Mouse (Mus musculus): ENCODE results near the gene Tmub2. TPM values are rescaled to one million over a fixed set of nuclear protein-coding genes. Genes with fewer than 3 reads are reported as not detected.

The Tmub2 gene
- polyA plus RNA-seq, 1 experiment = 74.7 TPM

DNA sequence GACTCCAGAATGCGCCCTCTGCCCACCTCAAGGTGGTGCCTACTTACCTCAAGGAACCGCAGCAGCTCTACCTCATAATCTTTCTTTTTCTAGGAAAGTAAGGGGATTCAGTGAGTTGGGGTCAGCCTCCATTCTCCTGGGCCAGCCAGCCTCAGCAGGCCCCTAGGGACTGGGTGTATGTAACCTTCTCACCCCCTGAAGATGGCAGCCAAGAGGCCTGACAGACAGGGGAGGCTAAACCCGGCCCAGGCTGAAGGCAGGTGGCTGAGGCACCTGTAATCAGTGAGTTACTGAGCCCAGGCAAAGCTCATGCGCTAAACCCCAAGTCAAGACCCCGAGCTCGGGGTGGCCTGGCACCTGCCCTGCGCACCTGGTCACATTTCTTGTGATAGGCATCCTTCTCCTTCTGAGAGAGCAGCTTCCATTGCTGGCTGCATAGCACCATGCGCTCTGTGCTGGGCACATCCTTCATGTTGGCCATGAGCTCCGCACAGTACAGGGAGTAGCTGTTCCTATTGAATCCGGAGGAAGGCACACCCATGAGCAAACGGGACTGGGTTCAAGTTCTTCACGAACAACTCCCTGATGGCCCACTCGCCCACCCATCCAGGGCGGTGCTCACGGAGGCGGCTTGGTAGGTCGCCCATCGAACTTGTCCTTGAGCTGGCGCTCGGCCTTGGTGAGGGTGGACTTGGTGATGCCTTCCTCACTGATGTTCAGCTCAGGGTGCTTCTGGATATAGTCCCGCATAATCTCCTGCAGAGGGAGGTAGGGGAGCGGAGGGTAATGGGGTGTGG, 25.3 kb downstream of the Tmub2 start:
- DNase-seq (ENCODE audit: low read depth) = no peak
- TF ChIP-seq POLR2A (IDR thresholded peaks at IDR 0.05; ENCODE audit: borderline replicate concordance, extremely low read depth, insufficient read depth, insufficient read length, poor library complexity, severe bottlenecking) = no peak
- TF ChIP-seq CTCF (IDR thresholded peaks at IDR 0.05; ENCODE audit: borderline replicate concordance, extremely low read depth, insufficient read depth, insufficient read length) = no peak

DNA sequence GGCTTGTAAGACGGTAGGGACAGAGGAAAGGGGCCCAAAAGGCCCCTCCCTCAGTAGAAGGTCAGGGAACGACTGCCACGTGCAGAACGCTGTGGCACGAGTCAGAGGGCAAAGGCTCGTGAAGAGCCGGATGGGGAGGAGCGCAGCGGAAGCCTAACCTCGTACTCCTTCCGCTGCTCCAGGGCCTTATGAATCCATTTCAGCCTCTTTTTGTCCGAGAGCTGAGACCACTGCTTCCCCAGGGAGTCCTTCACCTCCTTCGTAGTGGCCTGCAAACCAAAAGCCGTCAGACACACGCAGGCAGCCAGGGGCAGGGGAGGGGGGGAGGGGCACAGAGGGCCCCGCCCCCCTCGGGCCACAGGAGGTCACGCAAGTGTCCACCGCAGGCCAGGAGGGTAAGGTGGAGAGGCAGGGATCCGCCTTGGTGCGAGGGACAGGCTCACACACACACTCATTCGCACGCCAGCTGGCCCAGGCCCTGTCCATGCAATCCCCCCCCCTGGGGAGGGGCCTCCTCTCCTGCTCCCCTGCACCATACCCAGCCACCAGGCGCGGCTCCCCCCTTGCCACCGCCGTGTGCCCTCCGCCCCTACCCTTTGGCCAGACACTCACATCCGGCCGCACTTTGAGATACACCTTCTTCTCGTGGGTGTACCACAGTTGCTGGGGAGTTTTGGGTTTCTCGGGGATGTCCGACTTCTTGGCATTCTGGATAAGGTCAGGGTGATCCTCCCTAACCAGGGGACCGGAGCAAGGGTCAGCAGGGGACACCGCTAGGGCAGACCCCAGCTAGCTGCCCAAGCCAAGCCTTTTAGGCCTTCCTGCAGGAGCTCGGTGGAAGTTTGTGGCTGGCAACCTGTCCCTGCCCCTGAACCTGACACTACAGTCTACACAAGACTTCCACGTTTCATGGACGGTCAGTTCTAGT, 26.3 kb downstream of the Tmub2 start:
- TF ChIP-seq POLR2A (IDR thresholded peaks at IDR 0.05; ENCODE audit: borderline replicate concordance, extremely low read depth, insufficient read depth, insufficient read length, poor library complexity, severe bottlenecking) = no peak
- TF ChIP-seq CTCF (IDR thresholded peaks at IDR 0.05; ENCODE audit: borderline replicate concordance, extremely low read depth, insufficient read depth, insufficient read length) = no peak
- no peak for DNase-seq (ENCODE audit: low read depth)

DNA sequence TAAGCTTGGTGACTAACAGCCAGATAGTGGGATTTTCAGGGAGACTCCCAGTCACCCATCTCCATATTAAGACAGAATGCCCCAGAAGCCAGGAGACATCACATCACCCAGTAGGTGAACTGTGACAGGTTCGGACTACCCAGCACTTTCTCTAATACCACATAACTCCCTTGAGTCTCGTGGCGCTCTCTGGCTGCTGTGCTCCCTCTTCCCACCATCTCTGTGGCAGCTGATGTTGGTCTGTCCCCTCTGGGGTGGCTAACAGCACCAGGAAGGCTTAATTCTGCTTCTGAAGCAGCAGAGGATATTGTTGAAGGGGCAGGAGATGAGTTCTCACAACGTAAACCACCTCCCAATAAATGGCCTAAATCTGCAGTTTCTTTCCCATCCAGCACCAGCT, 27.2 kb downstream of the Tmub2 start:
- no peak for DNase-seq (ENCODE audit: low read depth)
- TF ChIP-seq CTCF (IDR thresholded peaks at IDR 0.05; ENCODE audit: borderline replicate concordance, extremely low read depth, insufficient read depth, insufficient read length) (no peak), POLR2A (IDR thresholded peaks at IDR 0.05; ENCODE audit: borderline replicate concordance, extremely low read depth, insufficient read depth, insufficient read length, poor library complexity, severe bottlenecking) (no peak)

DNA sequence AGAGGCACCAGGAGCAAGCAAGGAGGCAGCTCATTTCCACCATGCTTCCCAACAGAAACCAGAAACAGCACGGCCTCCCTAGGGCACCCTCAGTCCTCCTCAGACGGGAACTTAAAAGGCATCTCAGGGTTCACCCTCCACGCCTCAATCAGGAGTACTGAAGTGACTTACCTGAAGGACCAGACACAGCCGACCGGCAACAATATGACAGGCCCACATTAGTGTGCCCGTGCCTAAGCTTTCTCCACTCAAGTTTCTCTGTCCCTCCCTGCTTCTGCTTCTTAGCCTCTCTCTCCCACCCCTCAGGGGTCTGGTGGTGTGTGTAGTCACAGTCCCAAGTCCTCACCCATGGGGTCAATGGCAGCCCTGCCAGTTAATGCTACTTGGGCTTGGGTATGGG, 27.9 kb downstream of the Tmub2 start:
- no peak for DNase-seq (ENCODE audit: low read depth)
- TF ChIP-seq POLR2A (IDR thresholded peaks at IDR 0.05; ENCODE audit: borderline replicate concordance, extremely low read depth, insufficient read depth, insufficient read length, poor library complexity, severe bottlenecking) = no peak
- TF ChIP-seq CTCF (IDR thresholded peaks at IDR 0.05; ENCODE audit: borderline replicate concordance, extremely low read depth, insufficient read depth, insufficient read length) = no peak

DNA sequence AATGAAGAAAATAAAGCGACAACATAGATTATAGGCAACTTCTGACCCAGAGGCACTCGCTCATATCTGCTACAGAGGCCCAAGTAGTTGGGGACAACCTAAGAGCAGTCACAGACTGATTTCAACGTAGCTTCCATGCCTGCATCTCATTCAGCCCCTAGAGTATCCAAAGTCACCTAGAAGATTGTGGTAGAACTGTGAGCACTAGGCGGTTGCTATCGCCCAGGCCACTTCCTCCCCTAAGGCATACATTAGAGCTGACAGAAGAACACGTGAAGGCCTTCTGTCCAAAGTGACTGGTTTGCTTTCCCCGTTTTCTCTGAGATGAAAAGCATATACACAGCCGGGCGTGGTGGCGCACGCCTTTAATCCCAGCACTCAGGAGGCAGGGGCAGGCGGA, 29.6 kb downstream of the Tmub2 start:
- no peak for DNase-seq (ENCODE audit: low read depth)
- TF ChIP-seq POLR2A (IDR thresholded peaks at IDR 0.05; ENCODE audit: borderline replicate concordance, extremely low read depth, insufficient read depth, insufficient read length, poor library complexity, severe bottlenecking) (no peak), CTCF (IDR thresholded peaks at IDR 0.05; ENCODE audit: borderline replicate concordance, extremely low read depth, insufficient read depth, insufficient read length) (no peak)

GRCm38 (mm10) chr11:102315690-102316571, 31.2 kb downstream of the Tmub2 start:
- peak; percentile 54 for DNase-seq (ENCODE audit: low read depth)
- TF ChIP-seq POLR2A (IDR thresholded peaks at IDR 0.05; ENCODE audit: borderline replicate concordance, extremely low read depth, insufficient read depth, insufficient read length, poor library complexity, severe bottlenecking) (no peak), CTCF (IDR thresholded peaks at IDR 0.05; ENCODE audit: borderline replicate concordance, extremely low read depth, insufficient read depth, insufficient read length) (no peak)

GRCm38 (mm10) chr11:102316572-102317297, 32.0 kb downstream of the Tmub2 start:
- peak; percentile 93 for DNase-seq (ENCODE audit: low read depth)
- no peak for TF ChIP-seq CTCF (IDR thresholded peaks at IDR 0.05; ENCODE audit: borderline replicate concordance, extremely low read depth, insufficient read depth, insufficient read length)
- peak; percentile 76 for TF ChIP-seq POLR2A (IDR thresholded peaks at IDR 0.05; ENCODE audit: borderline replicate concordance, extremely low read depth, insufficient read depth, insufficient read length, poor library complexity, severe bottlenecking)

DNA sequence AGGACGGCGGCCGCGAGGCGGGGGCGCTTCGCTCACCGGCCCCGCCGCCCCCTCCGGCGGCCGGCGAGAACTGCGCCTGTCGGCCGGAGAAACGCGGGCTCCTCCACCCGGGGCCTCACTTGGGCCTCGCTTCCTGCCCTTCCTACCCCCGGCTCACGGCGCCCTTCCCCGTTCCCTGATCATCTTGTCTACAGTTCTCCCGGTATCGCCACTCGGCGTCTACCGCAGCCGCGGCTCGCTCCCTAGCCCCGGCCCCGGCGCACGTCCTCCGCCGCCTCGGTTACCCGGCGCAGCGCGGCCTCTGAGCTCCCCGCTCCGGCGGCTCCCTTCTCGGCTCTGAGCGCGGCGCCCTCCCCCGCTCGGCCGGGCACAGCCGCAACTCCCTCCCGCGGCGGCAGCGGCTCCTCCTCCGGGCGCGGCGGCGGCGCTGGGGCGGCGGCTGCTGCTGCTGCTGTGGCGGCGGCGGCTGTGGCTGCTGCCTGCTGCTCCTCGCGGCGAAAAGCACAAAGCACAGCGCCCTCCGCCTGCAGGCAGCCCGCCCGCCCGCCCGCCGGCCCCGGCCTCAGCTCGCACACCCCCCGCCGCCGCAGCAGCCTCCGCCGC, 32.7 kb downstream of the Tmub2 start:
- TF ChIP-seq CTCF (IDR thresholded peaks at IDR 0.05; ENCODE audit: borderline replicate concordance, extremely low read depth, insufficient read depth, insufficient read length) (peak; percentile 45; the same call in 1 of the 2 replicates), POLR2A (IDR thresholded peaks at IDR 0.05; ENCODE audit: borderline replicate concordance, extremely low read depth, insufficient read depth, insufficient read length, poor library complexity, severe bottlenecking) (0 out of 2 replicates have a peak, but pooled peaks have one; percentile 3)
- peak; percentile 45 for DNase-seq (ENCODE audit: low read depth)

GRCm38 (mm10) chr11:102317901-102318575, 33.3 kb downstream of the Tmub2 start:
- TF ChIP-seq POLR2A (IDR thresholded peaks at IDR 0.05; ENCODE audit: borderline replicate concordance, extremely low read depth, insufficient read depth, insufficient read length, poor library complexity, severe bottlenecking) (peak; percentile 66; the same call in 1 of the 2 replicates), CTCF (IDR thresholded peaks at IDR 0.05; ENCODE audit: borderline replicate concordance, extremely low read depth, insufficient read depth, insufficient read length) (no peak)
- DNase-seq (ENCODE audit: low read depth) = peak; percentile 91

Data from brain, embryonic 14.5 days (tissue).